Mouse (Mus musculus) CH12.LX (cell line): ENCODE data around the gene Myo19. TPM values are rescaled to one million over a fixed set of nuclear protein-coding genes. Genes with fewer than 3 reads are reported as not detected.
A peak's percentile ranks its signal among the peaks of the same experiment; 100 is the strongest.

Source experiments
- DNase-seq: peaks from one replicate; pipeline ENCODE4 v3.0.0-alpha.2; 2013; ENCODE audit errors: extremely low read depth
- H3K27ac ChIP-seq: 2 replicates; pipeline ENCODE4 v1.5.1; 2012; ENCODE audit warnings: low read depth, mild to moderate bottlenecking, control low read depth, moderate library complexity; ENCODE audit not compliant: insufficient read depth
- H3K27me3 ChIP-seq: replicated peaks from 2 replicates; pipeline ENCODE3; 2012; ENCODE audit warnings: inconsistent platforms
- H3K36me3 ChIP-seq, 2 experiments: replicated peaks in 1 of 2; 2 replicates each; pipeline versions ENCODE3 to v1.6.1; 2012; ENCODE audit warnings: inconsistent platforms in 1 of 2, low read length in 1 of 2, mild to moderate bottlenecking in 1 of 2, mixed read lengths in 1 of 2, moderate library complexity in 1 of 2; ENCODE audit not compliant: control insufficient read depth in 1 of 2, insufficient read depth in 1 of 2
- H3K4me1 ChIP-seq, 2 experiments: 2 replicates each; pipeline ENCODE4 v1.6.1; 2012; ENCODE audit warnings: inconsistent platforms in 1 of 2, moderate library complexity in 1 of 2; ENCODE audit not compliant: insufficient read depth in 2 of 2, control insufficient read depth in 1 of 2
- H3K4me2 ChIP-seq: 2 replicates; pipeline ENCODE4 v1.6.1; 2012; ENCODE audit warnings: low read depth, mild to moderate bottlenecking, control low read depth; ENCODE audit not compliant: poor library complexity, insufficient read depth, severe bottlenecking
- H3K4me3 ChIP-seq, 3 experiments: fragments of 150-350 bp in 1 of 3; sonication (generic) in 1 of 3; replicated peaks in 1 of 3; 2 replicates each; pipeline versions ENCODE3 to v1.5.1; 2011 to 2012; ENCODE audit warnings: low read depth in 2 of 3, low read length in 2 of 3, mild to moderate bottlenecking in 2 of 3, moderate library complexity in 2 of 3, control low read depth in 1 of 3, improper control_type of control experiment in 1 of 3, inconsistent platforms in 1 of 3, mixed read lengths in 1 of 3; ENCODE audit not compliant: poor library complexity in 1 of 3
- H3K79me2 ChIP-seq: replicated peaks from 2 replicates; pipeline ENCODE4 v1.6.1; 2012; ENCODE audit warnings: mild to moderate bottlenecking, moderate library complexity; ENCODE audit not compliant: control insufficient read depth, poor library complexity, insufficient read depth, severe bottlenecking; ENCODE audit errors: extremely low read depth
- H3K9ac ChIP-seq: 2 replicates; pipeline ENCODE4 v1.6.1; 2012; ENCODE audit warnings: low read depth, mild to moderate bottlenecking, control low read depth, moderate library complexity; ENCODE audit not compliant: insufficient read depth
- H3K9me3 ChIP-seq: replicated peaks from 2 replicates; pipeline ENCODE3; 2012; ENCODE audit warnings: low read length, inconsistent platforms, mixed read lengths
- BHLHE40 ChIP-seq: IDR thresholded peaks from 2 replicates; pipeline ENCODE4 v1.6.1; 2011; ENCODE audit warnings: mild to moderate bottlenecking, low read depth, low read length, improper control_type of control experiment
- CHD1 ChIP-seq: IDR thresholded peaks from 2 replicates; pipeline ENCODE4 v1.6.1; 2012; ENCODE audit warnings: low read depth, low read length, improper control_type of control experiment, inconsistent platforms
- CHD2 ChIP-seq: IDR thresholded peaks from 2 replicates; pipeline ENCODE4 v1.6.1; 2011; ENCODE audit warnings: low read length, improper control_type of control experiment
- CTCF ChIP-seq, 2 experiments: IDR thresholded peaks in 1 of 2; conservative IDR thresholded peaks in 1 of 2; 2 replicates each; pipeline ENCODE4 v1.5.1; 2011 to 2012; ENCODE audit warnings: low read depth in 2 of 2, low read length in 2 of 2, improper control_type of control experiment in 1 of 2, inconsistent platforms in 1 of 2, mild to moderate bottlenecking in 1 of 2, moderate library complexity in 1 of 2
- E2F4 ChIP-seq: IDR thresholded peaks from 2 replicates; pipeline ENCODE4 v1.6.1; 2011; ENCODE audit warnings: low read depth, low read length, improper control_type of control experiment; ENCODE audit not compliant: insufficient replicate concordance
- ELF1 ChIP-seq: IDR thresholded peaks from 2 replicates; pipeline ENCODE4 v1.6.1; 2014; ENCODE audit warnings: low read depth, mild to moderate bottlenecking, inconsistent platforms, low read length, improper control_type of control experiment
- EP300 ChIP-seq: IDR thresholded peaks from 2 replicates; pipeline ENCODE4 v1.6.1; 2011; ENCODE audit warnings: low read length, improper control_type of control experiment
- ETS1 ChIP-seq: conservative IDR thresholded peaks from 2 replicates; pipeline ENCODE4 v1.6.1; 2012; ENCODE audit warnings: low read depth, mild to moderate bottlenecking, inconsistent platforms, low read length, improper control_type of control experiment, moderate library complexity
- GABPA ChIP-seq: IDR thresholded peaks from 2 replicates; pipeline ENCODE4 v1.6.1; 2012; ENCODE audit warnings: low read depth, low read length, improper control_type of control experiment, inconsistent platforms; ENCODE audit not compliant: insufficient replicate concordance
- HCFC1 ChIP-seq: IDR thresholded peaks from 2 replicates; pipeline ENCODE4 v1.6.1; 2012; ENCODE audit warnings: low read depth, mild to moderate bottlenecking, inconsistent platforms, low read length, improper control_type of control experiment
- IRF4 ChIP-seq: IDR thresholded peaks from 2 replicates; pipeline ENCODE4 v1.6.1; 2014; ENCODE audit warnings: low read depth, mild to moderate bottlenecking, inconsistent platforms, low read length, improper control_type of control experiment
- JUN ChIP-seq: IDR thresholded peaks from 2 replicates; pipeline ENCODE4 v1.6.1; 2011; ENCODE audit warnings: low read depth, mild to moderate bottlenecking, low read length, improper control_type of control experiment, moderate library complexity; ENCODE audit not compliant: insufficient read depth
- JUND ChIP-seq: conservative IDR thresholded peaks from 2 replicates; pipeline ENCODE4 v1.6.1; 2011; ENCODE audit warnings: low read depth, low read length, improper control_type of control experiment
- KAT2A ChIP-seq: IDR thresholded peaks from 2 replicates; pipeline ENCODE4 v1.6.1; 2012; ENCODE audit warnings: low read length, improper control_type of control experiment, inconsistent platforms; ENCODE audit not compliant: insufficient replicate concordance
- MAFK ChIP-seq: IDR thresholded peaks from 2 replicates; pipeline ENCODE4 v1.6.1; 2011; ENCODE audit warnings: low read length, improper control_type of control experiment; ENCODE audit not compliant: insufficient replicate concordance
- MAX ChIP-seq: IDR thresholded peaks from 2 replicates; pipeline ENCODE4 v1.6.1; 2011; ENCODE audit warnings: low read length, improper control_type of control experiment
- MAZ ChIP-seq: IDR thresholded peaks from 2 replicates; pipeline ENCODE4 v1.6.1; 2012; ENCODE audit warnings: low read depth, mild to moderate bottlenecking, inconsistent platforms, low read length, improper control_type of control experiment, moderate library complexity
- MEF2A ChIP-seq: IDR thresholded peaks from 2 replicates; pipeline ENCODE4 v1.6.1; 2014; ENCODE audit warnings: low read depth, mild to moderate bottlenecking, inconsistent platforms, low read length, improper control_type of control experiment, borderline replicate concordance
- MXI1 ChIP-seq: IDR thresholded peaks from 2 replicates; pipeline ENCODE4 v1.6.1; 2011; ENCODE audit warnings: mild to moderate bottlenecking, low read depth, low read length, improper control_type of control experiment
- MYC ChIP-seq: IDR thresholded peaks from 2 replicates; pipeline ENCODE4 v1.6.1; 2011; ENCODE audit warnings: low read depth, mild to moderate bottlenecking, improper control_type of control experiment, low read length
- NELFE ChIP-seq: IDR thresholded peaks from 2 replicates; pipeline ENCODE4 v1.6.1; 2011; ENCODE audit warnings: low read depth, low read length, improper control_type of control experiment
- NRF1 ChIP-seq: IDR thresholded peaks from 2 replicates; pipeline ENCODE4 v1.6.1; 2014; ENCODE audit warnings: low read depth, mild to moderate bottlenecking, inconsistent platforms, low read length, improper control_type of control experiment, moderate library complexity
- PAX5 ChIP-seq: IDR thresholded peaks from 2 replicates; pipeline ENCODE4 v1.6.1; 2012; ENCODE audit warnings: low read length, inconsistent platforms, mixed read lengths
- POLR2A ChIP-seq: IDR thresholded peaks from 2 replicates; pipeline ENCODE4 v1.6.1; 2011; ENCODE audit warnings: low read depth, mild to moderate bottlenecking, improper control_type of control experiment, low read length
- POLR2AphosphoS2 ChIP-seq: IDR thresholded peaks from 2 replicates; pipeline ENCODE4 v1.6.1; 2011; ENCODE audit warnings: low read depth, low read length, improper control_type of control experiment
- RAD21 ChIP-seq: IDR thresholded peaks from 2 replicates; pipeline ENCODE4 v1.6.1; 2011; ENCODE audit warnings: low read depth, mild to moderate bottlenecking, low read length, improper control_type of control experiment, moderate library complexity
- RCOR1 ChIP-seq: conservative IDR thresholded peaks from 2 replicates; pipeline ENCODE4 v1.6.1; 2012; ENCODE audit warnings: low read depth, mild to moderate bottlenecking, inconsistent platforms, low read length, improper control_type of control experiment
- SIN3A ChIP-seq: IDR thresholded peaks from 2 replicates; pipeline ENCODE4 v1.6.1; 2012; ENCODE audit warnings: low read length, improper control_type of control experiment, inconsistent platforms
- SMC3 ChIP-seq: IDR thresholded peaks from 2 replicates; pipeline ENCODE4 v1.6.1; 2011; ENCODE audit warnings: low read depth, low read length, improper control_type of control experiment
- TBP ChIP-seq: conservative IDR thresholded peaks from 2 replicates; pipeline ENCODE4 v1.6.1; 2011; ENCODE audit warnings: low read depth, low read length, improper control_type of control experiment
- TCF12 ChIP-seq: IDR thresholded peaks from 2 replicates; pipeline ENCODE4 v1.6.1; 2014; ENCODE audit warnings: low read depth, mild to moderate bottlenecking, inconsistent platforms, low read length, improper control_type of control experiment
- UBTF ChIP-seq: IDR thresholded peaks from 2 replicates; pipeline ENCODE4 v1.6.1; 2012; ENCODE audit warnings: low read depth, mild to moderate bottlenecking, inconsistent platforms, low read length, improper control_type of control experiment, moderate library complexity
- USF1 ChIP-seq: IDR thresholded peaks from 2 replicates; pipeline ENCODE4 v1.6.1; 2014; ENCODE audit warnings: low read depth, mild to moderate bottlenecking, inconsistent platforms, low read length, improper control_type of control experiment
- USF2 ChIP-seq: conservative IDR thresholded peaks from 2 replicates; pipeline ENCODE4 v1.6.1; 2011; ENCODE audit warnings: low read depth, low read length, improper control_type of control experiment
- ZC3H11A ChIP-seq: IDR thresholded peaks from 2 replicates; pipeline ENCODE4 v1.6.1; 2012; ENCODE audit warnings: low read depth, mild to moderate bottlenecking, inconsistent platforms, low read length, improper control_type of control experiment
- ZKSCAN1 ChIP-seq: IDR thresholded peaks from 2 replicates; pipeline ENCODE4 v1.6.1; 2012; ENCODE audit warnings: low read depth, inconsistent platforms, low read length, improper control_type of control experiment, borderline replicate concordance
- ZMIZ1 ChIP-seq: IDR thresholded peaks from 2 replicates; pipeline ENCODE4 v1.6.1; 2012; ENCODE audit warnings: low read depth, mild to moderate bottlenecking, inconsistent platforms, low read length, improper control_type of control experiment
- ZNF384 ChIP-seq: IDR thresholded peaks from 2 replicates; pipeline ENCODE4 v1.6.1; 2012; ENCODE audit warnings: low read depth, low read length, improper control_type of control experiment, inconsistent platforms
- dilution Hi-C: fragments of 300-500 bp; cut with MboI; formaldehyde crosslinking; loops from 2 replicates; pipeline ENCODE4 v1.14.3; 2020; ENCODE audit warnings: low sequenced_read_pairs; ENCODE audit not compliant: extremely low pct_unique_long_range_greater_than_20kb, extremely low pct_ligation_motif_present
- in situ Hi-C: fragments of 300-500 bp; cut with MboI; formaldehyde crosslinking; loops from 3 replicates; pipeline ENCODE4 v1.14.3; 2019; ENCODE audit warnings: low sequenced_read_pairs, low pct_ligation_motif_present, low pct_unique_long_range_greater_than_20kb, mixed read lengths
- polyA plus RNA-seq: library from polyadenylated mRNA; unstranded; fragments of >175 nt; gene quantifications from 2 replicates; pipeline ENCODE4 v1.2.1, GENCODE M21; 2012; ENCODE audit warnings: low read depth; ENCODE audit not compliant: insufficient read length
- total RNA-seq, 2 experiments: library from RNA; depleted of rRNA; stranded (reverse); fragments of 300-350 nt in 1 of 2; fragments of >200 nt in 1 of 2; gene quantifications; 2 replicates each; pipeline ENCODE4 v1.2.3; 2012 to 2014

Myo19 gene
- total RNA-seq (2012; rRNA removed) (9.1 and 13.0 TPM in 2 replicates), total RNA-seq (2014; rRNA removed) (8.0 TPM in 2 replicates), polyA plus RNA-seq (23.1 and 27.1 TPM in 2 replicates)

- peak within 1 kb of the TSS; percentile 83 to 97 (median 88) for H3K4me3 ChIP-seq
- H3K9ac ChIP-seq, result peak within 1 kb of the TSS; percentile 96
- peak within 1 kb of the TSS; percentile 66 for H3K27ac ChIP-seq
- DNase-seq, result peak; percentile 77
- dilution Hi-C loops, result no loop called here
- TF ChIP-seq ZKSCAN1 (no peak), RAD21 (peak; percentile 11), PAX5 (no peak), MXI1 (peak; percentile 100), BHLHE40 (peak; percentile 93), UBTF (peak; percentile 90), SMC3 (no peak), TBP (0 out of 2 replicates have a peak, but pooled peaks have one; percentile 19), CTCF (conservative IDR thresholded peaks at IDR 0.05 in 1 of 2, IDR thresholded peaks at IDR 0.05 in 1 of 2; ENCODE audit: low read depth in 2 of 2, low read length in 2 of 2) (peak in 1 of 2 experiments; percentile 40; a peak in 1 of 4 replicates), JUND (no peak), RCOR1 (0 out of 2 replicates have a peak, but pooled peaks have one; percentile 64), MAFK (no peak), HCFC1 (peak; percentile 82), KAT2A (peak; percentile 66; the same call in 1 of the 2 replicates), USF2 (no peak; the same call in 1 of the 2 replicates), USF1 (peak; percentile 76), TCF12 (peak; percentile 81; the same call in 1 of the 2 replicates), ZMIZ1 (peak; percentile 96), IRF4 (peak; percentile 61), SIN3A (peak; percentile 96), MAZ (0 out of 2 replicates have a peak, but pooled peaks have one; percentile 67), ETS1 (no peak; the same call in 1 of the 2 replicates), POLR2AphosphoS2 (no peak; the same call in 1 of the 2 replicates), MYC (peak; percentile 98), CHD1 (0 out of 2 replicates have a peak, but pooled peaks have one; percentile 39), ELF1 (peak; percentile 96), EP300 (no peak), MAX (peak; percentile 99), POLR2A (peak; percentile 96), MEF2A (peak; percentile 59), NELFE (peak; percentile 84), ZNF384 (no peak), NRF1 (peak; percentile 45; the same call in 1 of the 2 replicates), CHD2 (peak; percentile 44), GABPA (no peak), JUN (no peak), E2F4 (no peak), ZC3H11A (no peak)
- TF ChIP-seq, all 38 proteins: peak for 24
- H3K4me1 ChIP-seq, result peaks cover 5 to 42% of the 10 kb centered on the region in 2 experiments; a peak in 3 of 4 replicates
- in situ Hi-C loops, result loop anchor here (5.0 kb wide), 1 partner anchor 37 kb away; the partner anchor contains the start of gene Znhit3
- peaks cover 21 to 56% of the 10 kb centered on the region in 2 experiments for H3K36me3 ChIP-seq
- H3K79me2 ChIP-seq, result peaks cover 24% of the 10 kb centered on the region
- no peaks in the 10 kb centered on the region for H3K27me3 ChIP-seq
- no peaks in the 10 kb centered on the region for H3K9me3 ChIP-seq
- peak within 1 kb of the TSS; percentile 75 for H3K4me2 ChIP-seq
Observed at GRCm38 (mm10) chr11:84879772-84880464, at the start of gene Myo19, which contains the start of gene Pigw. Gene Myo19, plus strand, starts transcription at chr11:84880148. Gene Pigw, minus strand, starts transcription at chr11:84880285.
